Mouse (Mus musculus) heart, postnatal 25 days (tissue): ENCODE data around the gene Shc2. TPM values are rescaled to one million over a fixed set of nuclear protein-coding genes. Genes with fewer than 3 reads are reported as not detected.

ENCODE experiments used
- DNase-seq: peaks from one replicate; pipeline ENCODE4 v3.0.0; 2022; ENCODE audit warnings: low spot score
- intact Hi-C: fragments of 180-260 bp; cut with DNase I; formaldehyde crosslinking; loops from one replicate; pipeline ENCODE4 v1.15.1; 2025
- total RNA-seq, 2 experiments: library from RNA; stranded (reverse); gene quantifications; 2 replicates each; pipeline ENCODE4 v1.2.3; 2021

Shc2 gene
- total RNA-seq, result 1 to 10 TPM; 2.2 to 2.4 TPM

DNA sequence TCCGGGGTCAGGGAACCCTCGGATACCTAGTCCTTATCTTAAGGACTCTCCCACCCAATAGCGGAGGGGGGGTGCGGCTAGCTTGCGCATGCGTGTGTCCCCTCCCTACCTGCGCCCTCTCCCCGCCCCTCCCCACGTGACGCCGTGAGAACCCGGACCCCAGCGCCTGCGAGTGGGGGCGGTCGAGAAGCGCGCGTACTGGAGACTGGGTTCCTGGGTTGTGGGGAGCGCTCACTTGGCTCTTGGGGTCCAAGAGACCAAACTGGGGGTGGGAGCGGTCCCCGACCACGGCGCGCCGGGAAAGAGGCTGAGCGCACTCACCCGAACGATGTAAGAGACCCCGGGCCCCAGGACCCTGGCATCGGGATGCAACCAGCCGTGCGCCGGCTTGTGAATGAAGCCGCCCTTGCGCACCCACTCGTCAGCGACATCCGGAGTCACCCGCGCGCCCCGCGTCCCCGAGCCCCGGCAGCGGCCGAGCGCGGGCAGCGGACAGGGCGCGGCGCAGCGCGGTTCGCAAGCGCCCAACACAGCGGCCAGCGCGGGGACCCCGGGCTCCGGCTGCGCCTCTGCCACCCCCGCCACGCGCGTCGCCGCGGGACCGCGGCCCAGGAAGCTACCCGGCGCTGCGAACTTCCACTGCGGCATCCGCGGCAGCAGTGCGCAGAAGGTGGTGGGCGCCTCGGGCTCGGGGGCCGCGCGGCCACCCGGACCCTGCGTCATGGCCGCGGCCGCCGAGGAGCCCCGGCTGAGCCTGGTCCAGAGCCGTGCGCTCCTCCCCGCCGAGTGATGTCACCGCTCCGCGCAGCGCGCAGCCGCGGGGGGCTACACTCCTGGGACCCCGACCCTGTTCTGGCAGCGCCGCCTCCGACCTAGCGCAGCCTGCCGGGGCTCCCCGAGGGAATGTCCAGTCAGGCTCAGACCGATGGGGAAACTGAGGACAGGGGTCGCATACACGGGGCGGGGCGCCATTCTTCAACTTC is at the start of gene Shc2:
Gene Shc2, minus strand, starts transcription at position 791 of the 983 bp plus-strand sequence.
- DNase-seq, result no peak
- intact Hi-C loops, result no loop called here

DNA sequence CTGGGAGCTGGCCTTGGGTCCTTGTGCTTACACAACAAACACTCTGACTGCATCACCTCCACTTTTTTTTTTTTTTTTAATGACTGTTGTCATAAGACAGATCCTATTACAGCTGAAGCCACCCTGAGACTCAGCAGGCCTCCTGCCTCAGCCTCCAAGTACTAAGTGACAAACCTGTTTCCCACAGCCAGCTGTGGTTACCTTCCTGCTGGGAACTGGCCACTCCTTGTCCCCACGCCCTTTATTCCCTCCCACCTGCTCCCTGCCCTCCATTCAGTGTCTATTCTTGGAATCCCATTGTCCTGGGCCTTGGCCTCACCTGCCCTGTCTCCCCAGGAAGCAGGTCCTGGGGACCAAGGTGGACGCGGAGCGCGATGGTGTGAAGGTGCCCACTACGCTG is 49.8 kb upstream of the Shc2 start:
- intact Hi-C loops, result no loop called here
- DNase-seq, result no peak

DNA sequence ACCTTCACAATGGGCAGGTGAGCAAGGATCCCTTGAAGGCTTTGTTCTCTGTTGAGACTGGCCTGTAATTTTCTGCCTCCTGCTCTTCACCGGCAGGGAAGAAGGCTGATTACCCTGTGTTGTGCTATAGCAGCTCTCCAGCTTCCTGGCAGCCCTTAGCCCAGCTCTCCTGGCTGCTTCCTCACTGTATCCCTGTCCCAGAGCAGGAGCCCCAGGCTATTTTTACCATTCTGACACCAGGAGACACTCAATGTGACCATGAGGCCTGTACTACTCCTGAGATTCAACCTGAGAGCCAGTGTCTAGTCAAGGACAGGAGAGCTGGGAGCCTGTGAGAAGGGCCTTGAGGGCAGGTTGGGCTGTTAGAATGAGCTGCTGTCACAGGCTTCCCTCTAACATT is 49.0 kb upstream of the Shc2 start:
- intact Hi-C loops, result no loop called here
- DNase-seq, result no peak

DNA sequence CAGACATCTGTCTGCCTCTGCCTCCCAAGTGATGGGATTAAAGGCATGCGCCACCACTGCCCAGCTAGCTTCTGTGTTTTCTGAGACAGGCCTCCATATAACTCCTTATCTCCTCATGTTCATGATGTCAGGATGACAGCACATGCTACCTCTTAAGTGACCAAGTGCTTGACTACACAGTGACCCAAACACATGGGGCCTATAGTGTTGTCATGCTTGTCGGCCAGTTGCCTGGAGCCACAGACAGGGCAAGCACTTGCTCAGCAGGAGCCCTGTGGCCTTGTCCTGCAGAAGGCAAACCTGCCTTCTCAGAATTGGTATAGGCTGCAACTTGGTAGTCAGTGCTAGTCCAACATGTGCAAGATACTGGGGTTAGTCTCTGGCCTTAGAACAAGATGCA is 48.5 kb upstream of the Shc2 start:
- DNase-seq, result no peak
- intact Hi-C loops, result no loop called here

DNA sequence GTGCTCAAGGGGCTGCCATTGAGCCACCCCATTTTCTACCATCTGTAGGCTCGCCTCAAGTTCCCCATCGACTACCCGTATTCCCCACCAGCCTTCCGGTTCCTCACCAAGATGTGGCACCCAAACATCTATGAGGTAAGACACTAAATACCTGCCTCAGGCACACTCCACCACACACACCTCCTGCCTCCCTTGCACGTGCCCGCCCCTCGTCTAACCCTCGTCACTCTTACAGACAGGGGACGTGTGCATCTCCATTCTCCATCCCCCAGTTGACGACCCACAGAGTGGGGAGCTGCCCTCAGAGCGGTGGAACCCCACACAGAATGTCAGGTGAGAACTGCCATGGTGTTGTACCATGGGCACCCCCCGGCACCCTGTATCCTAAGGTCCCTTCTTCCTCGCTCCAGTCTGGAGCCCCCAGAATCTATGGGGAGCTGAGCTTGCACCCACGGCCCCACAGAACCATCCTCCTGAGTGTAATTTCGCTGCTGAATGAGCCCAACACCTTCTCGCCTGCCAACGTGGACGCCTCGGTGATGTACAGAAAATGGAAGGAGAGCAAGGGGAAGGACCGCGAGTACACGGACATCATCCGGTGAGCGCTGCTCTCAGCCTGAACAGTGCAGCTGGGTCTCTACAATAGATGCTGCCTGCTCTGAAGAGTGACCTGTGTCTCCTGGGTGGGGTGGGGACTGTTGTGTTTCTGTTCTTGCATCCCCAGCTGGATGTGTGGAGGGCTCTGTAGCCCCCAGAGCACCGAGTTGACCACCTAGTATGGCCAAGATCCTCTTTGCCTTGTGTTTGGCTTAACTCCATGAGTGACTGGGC is 47.3 kb upstream of the Shc2 start:
- no peak for DNase-seq
- intact Hi-C loops, result no loop called here

DNA sequence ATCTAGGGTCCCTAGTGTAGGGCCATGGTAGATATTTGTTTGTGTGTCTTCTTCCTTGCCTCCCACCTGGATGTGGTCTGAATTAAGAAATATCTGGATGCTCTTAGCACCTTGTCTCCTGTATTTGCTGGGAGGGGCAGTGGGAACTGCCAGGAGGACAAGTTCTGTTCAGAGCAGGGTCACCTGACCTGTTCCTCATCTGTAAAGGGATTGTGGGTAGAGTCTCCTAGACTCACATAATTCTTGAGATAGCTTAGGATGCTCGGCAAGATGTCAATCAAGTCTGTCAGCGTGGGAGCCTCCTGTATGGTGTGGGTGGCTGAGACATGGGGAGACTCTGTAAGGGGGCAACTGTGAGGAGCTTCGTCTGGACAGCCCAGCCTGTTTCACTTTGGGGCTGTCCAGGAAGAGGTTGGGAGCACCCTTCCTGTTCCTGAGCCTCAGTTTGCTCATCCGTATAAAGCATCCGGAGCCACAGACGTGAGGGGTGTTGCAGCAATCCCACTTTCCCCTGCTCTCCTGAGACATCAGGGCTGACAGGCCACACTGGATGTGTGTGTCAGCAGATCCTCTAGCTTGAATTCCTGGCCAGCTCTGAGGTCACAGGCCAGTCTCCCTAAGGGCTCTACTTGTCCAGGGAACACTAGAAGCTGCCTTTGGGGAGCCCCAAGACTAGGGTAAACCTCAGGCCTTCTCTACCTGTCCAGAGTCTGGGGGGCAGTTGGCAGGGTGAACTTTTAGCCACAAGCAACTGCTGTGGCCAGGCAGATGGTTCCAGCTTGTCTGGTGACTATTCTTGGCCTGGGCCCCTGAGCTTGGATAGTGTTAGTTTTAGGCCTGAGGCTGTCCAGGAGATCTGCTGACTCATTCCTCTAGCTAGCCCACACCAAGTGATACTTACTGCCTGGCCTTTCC is 46.3 kb upstream of the Shc2 start:
- DNase-seq, result peak; percentile 36
- intact Hi-C loops, result no loop called here

DNA sequence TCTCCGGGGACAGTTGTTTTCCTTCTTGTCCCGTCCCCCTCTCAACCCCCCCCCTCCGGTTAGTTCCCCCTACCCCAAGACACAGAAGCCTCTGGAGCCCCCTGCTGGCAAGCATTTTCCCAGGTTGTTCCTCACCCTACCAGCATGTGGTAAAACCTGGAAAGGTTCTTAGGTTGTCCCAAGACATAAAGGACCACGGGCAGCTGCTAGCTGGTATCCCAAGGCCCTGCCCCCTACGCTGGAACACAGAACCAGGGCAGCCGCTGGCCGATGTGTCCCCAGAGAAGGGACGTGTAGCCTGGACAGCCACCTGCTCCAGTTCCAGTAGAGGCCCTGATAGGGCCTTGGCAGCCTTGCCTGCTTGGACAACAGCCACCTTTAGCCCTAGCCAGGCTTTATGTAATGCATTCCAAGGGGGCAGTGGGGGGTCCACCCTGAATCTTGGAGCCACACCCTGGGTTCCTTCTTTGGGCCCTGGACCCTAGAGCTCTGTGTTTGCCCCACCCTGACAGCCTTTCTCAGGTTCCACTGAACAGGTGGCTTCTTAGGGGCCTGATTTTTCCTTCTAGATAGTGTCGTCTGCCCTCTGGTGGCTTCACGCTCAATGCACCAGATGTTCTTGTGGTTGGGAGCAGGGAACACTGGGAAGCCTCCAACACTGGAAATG is 45.3 kb upstream of the Shc2 start:
- DNase-seq, result peak; percentile 44
- intact Hi-C loops, result no loop called here

DNA sequence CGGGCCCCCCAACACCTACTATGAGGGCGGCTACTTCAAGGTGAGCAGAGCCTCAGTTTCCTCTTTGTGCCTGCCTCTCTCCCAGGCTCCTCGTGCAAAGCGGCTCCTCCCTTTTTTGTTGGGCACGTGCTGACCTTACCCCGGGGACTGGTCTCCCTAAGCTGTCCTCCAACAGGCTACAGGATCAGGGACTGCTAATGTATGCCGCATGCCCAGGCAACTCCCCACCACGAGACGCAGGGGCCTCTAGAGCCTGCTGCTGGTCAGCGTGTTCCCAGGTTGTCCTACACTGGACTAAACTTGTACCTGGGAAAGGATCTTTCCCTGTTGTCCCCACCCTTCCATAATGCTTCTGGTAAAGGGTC is 44.8 kb upstream of the Shc2 start:
- intact Hi-C loops, result no loop called here
- DNase-seq, result no peak

DNA sequence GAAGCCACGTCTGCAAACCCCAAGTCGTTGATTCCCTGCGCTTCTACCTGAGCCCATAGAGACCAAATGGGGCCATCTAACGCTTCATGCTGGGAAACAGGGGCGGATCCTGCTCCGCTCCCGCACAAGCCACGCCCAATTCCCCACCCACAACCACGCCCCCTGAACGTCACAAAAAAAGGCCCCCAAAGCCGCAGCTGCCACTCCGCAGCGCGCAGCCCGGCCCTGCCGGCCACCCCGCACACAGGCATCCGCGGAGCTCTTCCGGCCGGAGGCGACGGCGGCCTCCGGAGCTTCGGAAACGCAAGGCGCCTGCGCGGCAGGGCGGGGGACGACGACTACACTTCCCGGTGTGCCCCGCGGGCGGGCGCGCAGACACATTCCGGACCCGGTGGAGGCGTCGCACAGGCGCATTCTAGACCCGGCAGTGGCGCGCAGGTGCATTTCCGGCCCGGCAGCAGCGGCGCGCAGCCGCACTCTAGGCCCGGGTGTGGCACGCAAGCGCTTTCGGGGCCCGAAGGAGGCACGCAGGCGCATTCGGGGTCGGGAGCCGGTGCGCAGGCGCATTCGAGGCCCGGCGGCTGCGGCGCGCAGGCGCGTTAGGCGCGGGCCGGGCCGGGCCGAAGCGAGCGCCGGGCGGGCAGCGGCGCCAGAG is 44.0 kb upstream of the Shc2 start, which contains the start of gene Cdc34:
Gene Cdc34, plus strand, starts transcription at position 605 of the 655 bp plus-strand sequence.
- intact Hi-C loops, result no loop called here
- peak; percentile 100 for DNase-seq

DNA sequence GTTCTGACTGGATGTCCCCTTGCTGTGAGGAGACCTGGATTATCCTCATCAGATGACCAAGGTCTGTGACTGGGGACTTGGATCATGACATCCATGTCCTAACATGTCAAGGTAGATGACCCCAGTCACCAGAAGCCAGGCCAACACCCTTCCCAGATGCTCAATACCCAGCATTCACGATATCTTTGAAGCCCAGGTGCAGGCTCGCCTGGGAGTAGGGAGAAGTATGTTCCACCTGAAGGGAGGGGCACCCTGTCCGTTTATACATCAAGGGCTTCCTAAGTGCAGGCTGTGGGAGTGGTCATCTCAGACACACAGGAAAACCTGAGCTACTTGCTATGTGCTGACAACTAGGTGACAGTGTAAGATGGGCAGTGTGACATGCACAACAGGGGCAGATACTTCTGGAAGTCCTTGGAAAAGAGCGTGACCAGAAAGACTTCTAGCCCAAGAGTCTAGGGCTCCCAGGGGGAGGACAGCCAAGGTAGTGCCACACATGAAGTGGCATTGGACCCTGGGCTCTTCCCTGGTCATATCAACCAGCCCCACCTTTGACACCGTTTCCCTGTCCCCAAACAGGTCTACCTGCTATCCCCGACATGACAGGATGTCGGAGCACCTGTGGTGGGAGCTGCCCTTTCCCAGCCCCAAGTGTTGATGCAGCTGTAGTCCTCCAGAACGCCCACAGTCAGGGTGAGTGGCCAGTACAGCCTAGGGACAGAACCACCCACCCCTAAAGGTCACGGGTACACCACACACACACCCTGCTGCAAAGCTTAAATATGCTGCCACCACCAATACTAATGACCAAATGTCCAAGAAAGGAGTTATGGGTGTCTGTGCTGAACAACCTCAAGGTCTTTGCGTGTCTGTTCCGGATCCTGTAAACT is 43.1 kb upstream of the Shc2 start:
- DNase-seq, result no peak
- intact Hi-C loops, result no loop called here

DNA sequence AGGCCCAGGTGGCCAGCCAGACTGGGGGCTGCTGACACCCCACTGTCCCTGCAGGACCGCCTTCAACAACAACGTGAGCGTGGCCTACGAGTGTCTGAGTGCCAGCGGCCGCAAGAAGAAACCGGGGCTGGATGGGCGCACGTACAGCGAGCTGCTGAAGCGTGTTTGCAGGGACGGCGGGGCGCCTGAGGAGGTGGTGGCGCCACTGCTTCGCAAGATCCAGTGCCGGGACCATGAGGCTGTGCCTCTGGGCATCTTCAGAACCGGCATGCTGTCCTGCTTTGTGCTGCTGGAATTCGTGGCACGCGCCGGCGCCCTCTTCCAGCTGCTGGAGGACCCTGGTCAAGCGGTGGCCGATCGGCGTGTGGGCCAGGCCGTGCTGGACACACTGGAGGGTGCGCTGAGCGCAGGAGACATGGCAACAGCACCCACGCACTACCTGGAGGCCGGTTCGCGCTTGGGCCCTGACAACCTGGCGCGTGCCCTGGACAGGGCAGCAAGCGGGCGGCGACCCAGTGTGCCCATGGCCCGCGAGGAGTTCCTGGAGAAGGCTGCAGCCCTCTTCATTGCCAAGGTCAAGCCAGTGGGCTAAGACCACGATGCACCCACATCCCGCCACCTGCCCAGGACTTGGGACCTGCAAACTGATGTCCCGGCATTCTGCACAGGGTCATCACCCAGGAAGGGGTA is 37.8 kb upstream of the Shc2 start:
- intact Hi-C loops, result no loop called here
- DNase-seq, result no peak

DNA sequence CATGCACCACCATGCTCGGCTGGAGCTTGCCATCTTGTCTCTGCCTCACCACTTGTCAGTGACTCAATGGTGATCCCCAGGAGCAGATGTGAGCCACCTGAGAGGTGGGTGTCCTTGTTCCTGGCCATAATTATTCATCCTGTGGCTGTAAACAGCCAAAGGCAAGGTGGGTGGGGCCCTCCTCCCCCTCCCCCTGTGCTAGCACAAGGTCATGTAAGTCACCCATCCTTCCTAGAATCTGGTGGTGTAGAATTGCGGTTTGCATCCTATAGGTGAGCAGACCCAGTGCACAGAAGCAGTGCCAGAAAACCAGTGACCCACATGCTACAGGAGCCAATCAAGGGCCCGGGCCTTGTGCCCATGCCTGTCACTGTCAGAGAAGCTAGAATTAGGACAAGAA is 35.3 kb upstream of the Shc2 start:
- intact Hi-C loops, result no loop called here
- no peak for DNase-seq

DNA sequence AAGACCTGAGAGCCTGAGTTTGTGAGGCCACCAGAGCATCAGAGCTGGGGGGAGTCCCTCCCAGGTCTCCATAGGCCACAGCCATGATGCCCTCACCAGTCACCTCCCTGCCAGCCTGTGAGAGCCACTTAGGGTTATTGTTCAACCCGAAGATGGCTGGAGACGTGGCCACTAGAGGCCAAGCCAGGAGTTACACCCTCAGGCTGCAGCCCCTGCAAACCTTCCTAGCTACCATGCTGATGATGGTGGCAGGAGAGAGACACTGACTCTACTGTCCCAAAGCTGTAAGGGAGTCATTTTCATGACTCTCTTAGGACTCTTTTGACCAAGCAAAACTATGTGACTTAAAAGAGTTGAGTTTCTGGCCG is 34.4 kb upstream of the Shc2 start:
- intact Hi-C loops, result no loop called here
- DNase-seq, result no peak

DNA sequence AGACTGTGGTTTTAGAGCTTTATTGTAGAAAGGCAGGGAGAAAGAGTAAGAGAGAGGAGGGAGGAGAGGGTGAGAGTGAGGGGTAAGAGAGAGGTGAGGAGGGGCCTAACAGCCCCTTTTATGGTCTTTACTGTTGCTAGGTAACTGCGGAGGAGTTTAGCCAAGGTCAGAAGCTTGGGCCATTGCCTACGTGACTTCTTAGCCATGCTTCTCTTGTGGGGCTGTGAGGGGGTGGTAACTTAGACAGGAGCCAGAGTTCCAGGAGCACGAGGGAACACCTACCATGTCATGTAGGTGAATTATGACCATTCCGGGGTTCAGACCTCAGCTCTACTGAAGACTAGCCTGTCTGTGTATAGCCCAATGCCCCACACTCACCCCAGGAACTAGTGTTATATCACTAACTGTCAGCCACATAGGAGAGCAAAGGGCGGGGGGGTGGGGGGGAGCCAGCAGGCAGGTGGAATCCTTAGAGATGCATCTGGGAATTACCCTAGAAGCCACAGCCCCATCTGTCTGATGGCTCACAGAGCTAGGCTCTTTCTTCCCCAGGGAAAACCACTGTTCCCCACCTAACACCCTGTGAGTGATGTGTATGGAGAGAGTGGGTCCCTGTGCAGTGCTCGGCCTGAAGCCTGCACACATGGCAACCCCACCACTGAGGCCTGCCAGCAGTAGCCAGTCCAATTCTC is 33.8 kb upstream of the Shc2 start:
- no peak for DNase-seq
- intact Hi-C loops, result no loop called here

DNA sequence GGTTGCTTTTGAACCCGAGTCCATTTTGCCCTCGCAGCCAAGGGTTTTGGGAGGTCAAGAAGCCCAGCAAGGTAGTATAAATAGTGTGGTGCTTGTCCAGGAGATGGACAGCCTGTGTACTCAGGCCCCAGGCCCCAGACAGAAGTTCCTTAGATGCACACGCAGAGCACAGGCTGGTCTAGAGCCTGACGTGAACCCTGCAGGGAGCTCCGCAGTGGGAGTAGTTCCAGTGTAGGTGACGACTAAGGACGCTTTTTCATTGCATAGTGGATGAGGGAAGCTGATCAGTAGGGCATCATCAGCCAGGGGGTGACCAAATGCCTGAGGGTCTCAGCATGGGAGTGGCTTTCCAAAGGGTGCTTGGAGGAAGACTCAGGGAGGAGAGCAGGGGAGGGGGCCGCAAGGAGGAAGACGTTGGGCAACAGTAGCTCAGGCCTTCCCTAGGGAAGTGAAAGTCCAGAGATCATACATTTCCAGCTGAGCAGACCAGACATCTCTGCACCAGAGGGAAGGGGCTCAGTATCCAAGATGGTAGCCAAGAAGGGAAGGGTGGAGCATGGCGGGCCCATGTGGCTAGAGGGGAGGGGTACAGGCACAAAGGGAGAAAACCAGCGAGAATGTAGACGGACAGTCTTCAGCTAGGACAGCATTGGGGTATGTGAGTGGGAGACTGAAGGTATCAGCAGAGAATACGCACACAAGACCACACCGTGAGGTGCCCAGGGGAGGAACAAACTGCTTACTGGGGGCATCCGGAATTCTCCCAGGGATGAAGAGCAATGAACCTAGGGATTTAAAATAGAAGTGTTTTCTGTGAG is 32.6 kb upstream of the Shc2 start:
- no peak for DNase-seq
- intact Hi-C loops, result no loop called here

DNA sequence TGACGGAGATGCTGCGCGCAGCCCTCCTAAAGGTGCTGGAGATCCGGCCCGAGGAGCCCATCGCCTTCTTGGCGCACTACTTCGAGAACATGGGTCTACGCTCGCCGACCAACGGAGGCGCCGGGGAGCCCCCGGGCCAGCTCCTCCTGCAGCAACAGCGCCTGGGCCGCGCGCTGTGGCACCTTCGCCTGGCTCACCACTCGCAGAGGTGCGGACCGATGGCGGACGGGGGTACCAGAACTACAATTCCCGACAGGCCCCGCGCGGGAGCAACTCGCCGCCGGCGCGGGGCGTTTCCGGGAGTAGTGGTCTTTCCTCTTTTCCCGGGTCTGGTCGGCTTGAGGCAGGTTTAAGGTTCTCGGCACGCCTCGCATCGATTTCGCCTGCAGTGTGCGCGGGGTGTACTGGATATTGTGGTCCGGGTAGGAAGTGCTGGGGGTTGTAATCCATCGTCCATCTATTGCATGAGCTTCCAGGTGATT is 31.9 kb upstream of the Shc2 start:
- intact Hi-C loops, result no loop called here
- DNase-seq, result peak; percentile 36
